Mouse (Mus musculus): ENCODE results near the gene Gm20075. TPM values are rescaled to one million over a fixed set of nuclear protein-coding genes. Genes with fewer than 3 reads are reported as not detected.

The Gm20075 gene
- total and polyA plus RNA-seq, 3 experiments: 2.9 to 14.1 (median 7.6) TPM

- H3K27ac ChIP-seq (ENCODE audit: insufficient read depth, low read depth): no peak overlapping the region
- no peak overlapping the region for H3K9ac ChIP-seq (ENCODE audit: insufficient read depth, low read depth)
- in situ Hi-C loops (cut with MboI; ENCODE audit: low pct_ligation_motif_present, low pct_unique_long_range_greater_than_20kb, low sequenced_read_pairs) (no loop called here), dilution Hi-C loops (cut with MboI; ENCODE audit: extremely low pct_ligation_motif_present, extremely low pct_unique_long_range_greater_than_20kb, low sequenced_read_pairs) (no loop called here)
- H3K79me2 ChIP-seq (replicated peaks; ENCODE audit: control insufficient read depth, extremely low read depth, insufficient read depth, poor library complexity, severe bottlenecking): no peaks in the 10 kb centered on the region
- H3K27me3 ChIP-seq (replicated peaks): no peaks in the 10 kb centered on the region
- no peak overlapping the region for H3K4me3 ChIP-seq (replicated peaks in 1 of 3; ENCODE audit: low read depth in 2 of 3, low read length in 2 of 3, poor library complexity in 1 of 3)
- H3K4me2 ChIP-seq (ENCODE audit: insufficient read depth, low read depth, poor library complexity, severe bottlenecking): no peak overlapping the region
- no peaks in the 10 kb centered on the region for H3K9me3 ChIP-seq (replicated peaks; ENCODE audit: low read length)
- H3K36me3 ChIP-seq (replicated peaks in 1 of 2; ENCODE audit: control insufficient read depth in 1 of 2, insufficient read depth in 1 of 2, low read length in 1 of 2): no peaks in the 10 kb centered on the region
- no peak for DNase-seq (ENCODE audit: extremely low read depth)
- TF ChIP-seq KAT2A (IDR thresholded peaks at IDR 0.05; ENCODE audit: insufficient replicate concordance, low read length) (no peak), GABPA (IDR thresholded peaks at IDR 0.05; ENCODE audit: insufficient replicate concordance, low read depth, low read length) (no peak), NRF1 (IDR thresholded peaks at IDR 0.05; ENCODE audit: low read depth, low read length) (no peak), ZMIZ1 (IDR thresholded peaks at IDR 0.05; ENCODE audit: low read depth, low read length) (no peak), MAX (IDR thresholded peaks at IDR 0.05; ENCODE audit: low read length) (no peak), TCF12 (IDR thresholded peaks at IDR 0.05; ENCODE audit: low read depth, low read length) (no peak)
- H3K4me1 ChIP-seq (ENCODE audit: control insufficient read depth in 1 of 2, insufficient read depth in 2 of 2): peaks cover 0 to 13% of the 10 kb centered on the region in 2 experiments; a peak in 3 of 4 replicates
These were observed 43.8 kb upstream of the Gm20075 start for GRCm38 (mm10) chr13:96125011-96125410.

GRCm38 (mm10) chr13:96112711-96113110 lies 31.5 kb upstream of the Gm20075 start:
- in situ Hi-C loops (cut with MboI; ENCODE audit: low pct_ligation_motif_present, low pct_unique_long_range_greater_than_20kb, low sequenced_read_pairs): no loop called here
- TF ChIP-seq RAD21 (IDR thresholded peaks at IDR 0.05; ENCODE audit: low read depth, low read length) (no peak), RCOR1 (conservative IDR thresholded peaks at IDR 0.05; ENCODE audit: low read depth, low read length) (no peak)
- Histone ChIP-seq H3K4me3 (replicated peaks in 1 of 3; ENCODE audit: low read depth in 2 of 3, low read length in 2 of 3, poor library complexity in 1 of 3) (no peak overlapping the region), H3K9ac (ENCODE audit: insufficient read depth, low read depth) (no peak overlapping the region), H3K27ac (ENCODE audit: insufficient read depth, low read depth) (no peak overlapping the region), H3K4me2 (ENCODE audit: insufficient read depth, low read depth, poor library complexity, severe bottlenecking) (no peak overlapping the region), H3K36me3 (replicated peaks in 1 of 2; ENCODE audit: control insufficient read depth in 1 of 2, insufficient read depth in 1 of 2, low read length in 1 of 2) (no peaks in the 10 kb centered on the region), H3K27me3 (replicated peaks) (no peaks in the 10 kb centered on the region), H3K79me2 (replicated peaks; ENCODE audit: control insufficient read depth, extremely low read depth, insufficient read depth, poor library complexity, severe bottlenecking) (no peaks in the 10 kb centered on the region), H3K4me1 (ENCODE audit: control insufficient read depth in 1 of 2, insufficient read depth in 2 of 2) (peaks cover 0 to 10% of the 10 kb centered on the region in 2 experiments; a peak in 1 of 4 replicates), H3K9me3 (replicated peaks; ENCODE audit: low read length) (no peaks in the 10 kb centered on the region)
- DNase-seq (ENCODE audit: extremely low read depth): no peak
- dilution Hi-C loops (cut with MboI; ENCODE audit: extremely low pct_ligation_motif_present, extremely low pct_unique_long_range_greater_than_20kb, low sequenced_read_pairs): no loop called here

GRCm38 (mm10) chr13:96110767-96111166 lies 29.6 kb upstream of the Gm20075 start:
- Histone ChIP-seq H3K27ac (ENCODE audit: insufficient read depth, low read depth) (no peak overlapping the region), H3K9me3 (replicated peaks; ENCODE audit: low read length) (no peaks in the 10 kb centered on the region), H3K27me3 (replicated peaks) (no peaks in the 10 kb centered on the region), H3K36me3 (replicated peaks in 1 of 2; ENCODE audit: control insufficient read depth in 1 of 2, insufficient read depth in 1 of 2, low read length in 1 of 2) (no peaks in the 10 kb centered on the region), H3K4me1 (ENCODE audit: control insufficient read depth in 1 of 2, insufficient read depth in 2 of 2) (peaks cover 4 to 25% of the 10 kb centered on the region in 2 experiments; a peak in 2 of 4 replicates), H3K79me2 (replicated peaks; ENCODE audit: control insufficient read depth, extremely low read depth, insufficient read depth, poor library complexity, severe bottlenecking) (no peaks in the 10 kb centered on the region), H3K9ac (ENCODE audit: insufficient read depth, low read depth) (no peak overlapping the region), H3K4me2 (ENCODE audit: insufficient read depth, low read depth, poor library complexity, severe bottlenecking) (no peak overlapping the region), H3K4me3 (replicated peaks in 1 of 3; ENCODE audit: low read depth in 2 of 3, low read length in 2 of 3, poor library complexity in 1 of 3) (no peak overlapping the region)
- dilution Hi-C loops (cut with MboI; ENCODE audit: extremely low pct_ligation_motif_present, extremely low pct_unique_long_range_greater_than_20kb, low sequenced_read_pairs) (no loop called here), in situ Hi-C loops (cut with MboI; ENCODE audit: low pct_ligation_motif_present, low pct_unique_long_range_greater_than_20kb, low sequenced_read_pairs) (no loop called here)
- TF ChIP-seq IRF4 (IDR thresholded peaks at IDR 0.05; ENCODE audit: low read depth, low read length): no peak
- TF ChIP-seq MAX (IDR thresholded peaks at IDR 0.05; ENCODE audit: low read length): no peak
- TF ChIP-seq TBP (conservative IDR thresholded peaks at IDR 0.05; ENCODE audit: low read depth, low read length): no peak
- TF ChIP-seq RCOR1 (conservative IDR thresholded peaks at IDR 0.05; ENCODE audit: low read depth, low read length): no peak
- no peak for TF ChIP-seq UBTF (IDR thresholded peaks at IDR 0.05; ENCODE audit: low read depth, low read length)
- no peak for TF ChIP-seq ELF1 (IDR thresholded peaks at IDR 0.05; ENCODE audit: low read depth, low read length)
- TF ChIP-seq USF2 (conservative IDR thresholded peaks at IDR 0.05; ENCODE audit: low read depth, low read length): no peak
- no peak for TF ChIP-seq SIN3A (IDR thresholded peaks at IDR 0.05; ENCODE audit: low read length)
- no peak for TF ChIP-seq CTCF (conservative IDR thresholded peaks at IDR 0.05 in 1 of 2, IDR thresholded peaks at IDR 0.05 in 1 of 2; ENCODE audit: low read depth in 2 of 2, low read length in 2 of 2)
- no peak for TF ChIP-seq MXI1 (IDR thresholded peaks at IDR 0.05; ENCODE audit: low read depth, low read length)
- no peak for TF ChIP-seq POLR2AphosphoS2 (IDR thresholded peaks at IDR 0.05; ENCODE audit: low read depth, low read length)
- TF ChIP-seq E2F4 (IDR thresholded peaks at IDR 0.05; ENCODE audit: insufficient replicate concordance, low read depth, low read length): no peak
- TF ChIP-seq EP300 (IDR thresholded peaks at IDR 0.05; ENCODE audit: low read length): no peak
- TF ChIP-seq MAFK (IDR thresholded peaks at IDR 0.05; ENCODE audit: insufficient replicate concordance, low read length): no peak
- no peak for DNase-seq (ENCODE audit: extremely low read depth)

Measured in CH12.LX (cell line).